Mouse (Mus musculus) regulatory T cell (primary cell): ENCODE measurements at regions not wholly inside any gene's neighbourhood (a gene's known extent, or its start where the extent isn't known, plus 50 kb on each side); places are given as distances from the start of the nearest gene placed in this dataset.
"Not testable (repeated sequence)": the region's sequence is repeated elsewhere in the genome, so short reads cannot be mapped to it uniquely, and the experiment has no call there.

Experiments used
- in situ Hi-C: fragments of 300-600 bp; cut with MboI, MseI; formaldehyde crosslinking; loops from one replicate; pipeline ENCODE4 v1.15.1; 2025; ENCODE audit warnings: high pct_unique_total_duplicates

DNA sequence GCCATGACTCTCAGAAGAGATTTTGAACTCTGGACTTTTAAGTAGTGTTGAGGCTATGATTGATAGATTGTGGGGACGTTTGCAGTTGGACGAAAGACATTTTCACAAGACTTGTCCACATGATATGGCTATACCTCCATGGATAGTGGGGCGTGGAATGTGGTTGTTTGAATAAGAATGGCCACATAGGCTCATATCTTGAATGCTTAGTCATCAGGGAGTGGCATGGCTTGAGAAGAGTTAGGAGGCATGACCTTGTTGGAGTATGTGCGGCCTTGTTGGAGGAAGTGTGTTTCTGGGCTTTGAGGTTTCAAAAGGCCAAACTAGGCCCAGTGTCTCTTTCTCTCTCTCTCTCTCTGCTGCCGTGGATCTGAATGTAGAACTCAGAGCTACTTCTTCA lies 204.7 kb upstream of the Pclo start:
- in situ Hi-C loops = loop anchor here (10.0 kb wide), 1 partner anchor 805 kb away; no protein-coding TSS in a partner anchor

DNA sequence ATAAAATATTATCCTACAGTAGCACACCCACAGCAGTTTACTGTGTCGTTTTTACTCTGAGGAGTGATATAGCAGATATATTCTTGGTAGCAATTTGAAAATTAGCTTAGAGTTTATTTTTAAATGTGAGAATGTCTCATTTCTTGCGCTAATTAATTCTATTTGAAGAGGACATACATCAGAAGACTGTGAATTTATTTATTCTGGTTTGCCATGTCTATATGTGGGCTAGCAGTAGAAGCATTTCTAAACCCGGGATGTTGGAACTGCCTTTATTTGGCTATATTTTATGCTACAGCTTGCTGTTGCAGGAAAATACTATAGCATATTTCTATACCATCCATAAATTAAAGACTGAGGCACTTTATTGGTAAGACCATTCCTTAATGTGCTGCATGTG lies 203.0 kb upstream of the Pclo start:
- in situ Hi-C loops = loop anchor here (10.0 kb wide), 1 partner anchor 807 kb away; no protein-coding TSS in a partner anchor

- in situ Hi-C loops = no loop called here
These were observed 194.5 kb upstream of the Pclo start for GRCm38 (mm10) chr5:14320216-14320615.

DNA sequence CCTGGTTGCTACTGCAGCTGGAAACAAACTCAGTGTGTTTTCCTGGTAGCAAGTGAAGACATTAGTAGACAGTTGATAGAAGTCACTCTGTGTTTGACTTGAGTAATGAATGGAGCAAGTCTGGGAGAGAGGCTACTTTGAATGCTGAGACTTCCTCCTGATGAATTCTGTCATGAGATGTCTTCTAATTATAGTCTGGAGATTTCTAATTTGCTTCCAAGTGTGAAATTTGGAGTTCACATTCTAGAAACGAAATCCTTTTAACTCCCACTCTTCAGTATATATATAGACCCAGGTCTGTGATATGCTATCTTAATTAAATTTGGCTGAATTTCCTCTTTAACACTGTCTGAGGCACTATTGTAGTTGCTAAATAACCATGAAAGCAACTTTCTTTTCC lies 192.7 kb upstream of the Pclo start:
- in situ Hi-C loops = no loop called here

DNA sequence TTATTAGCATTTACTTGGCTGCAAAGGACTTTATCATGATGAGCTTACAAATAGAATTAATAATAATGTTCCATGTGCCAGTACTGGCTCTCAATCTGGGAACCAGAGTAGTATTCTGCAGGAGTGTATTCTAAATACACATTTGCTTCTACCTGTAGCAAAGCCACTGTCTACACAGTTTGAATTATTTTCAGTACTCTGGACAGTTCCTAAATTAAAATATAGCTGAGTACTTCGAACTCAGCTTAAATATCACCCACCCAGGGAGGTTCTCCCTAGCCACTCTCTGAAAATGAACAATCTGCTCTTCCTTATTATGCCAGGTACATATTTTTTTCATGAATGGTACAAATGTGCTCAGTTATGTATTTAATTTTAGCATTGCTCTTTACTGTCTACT lies 154.3 kb upstream of the Pclo start:
- in situ Hi-C loops = no loop called here

DNA sequence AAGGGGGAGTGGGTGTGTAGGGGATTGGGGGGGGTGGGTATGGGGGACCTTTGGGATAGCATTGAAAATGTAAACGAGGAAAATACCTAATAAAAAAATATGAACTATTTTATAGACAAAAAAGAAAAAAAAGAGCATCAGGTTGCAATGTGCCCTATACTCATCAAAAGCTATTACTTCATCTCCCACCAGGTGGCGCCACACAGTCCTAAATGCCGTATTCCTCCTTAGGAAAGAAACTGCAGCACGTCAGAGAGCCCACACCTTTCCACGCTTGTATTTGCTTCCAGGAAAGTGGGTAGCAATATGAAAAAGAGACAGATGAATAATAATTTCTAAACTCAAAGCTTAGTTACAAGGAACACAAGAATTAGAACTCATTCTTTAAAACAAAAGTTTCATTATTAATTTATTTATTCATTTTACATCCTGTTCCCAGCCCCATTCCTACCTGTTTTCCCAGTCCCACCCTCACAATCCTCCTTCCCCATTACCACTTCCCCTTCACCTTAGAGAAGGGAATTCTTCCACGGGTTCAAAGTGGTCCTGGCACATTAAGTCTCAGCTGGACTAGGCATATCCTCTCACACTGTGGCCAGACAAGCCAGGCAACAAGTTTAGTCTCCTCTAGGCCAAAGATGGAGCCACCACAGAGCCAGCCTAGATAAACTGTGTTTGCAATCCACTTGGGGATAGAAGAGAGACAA lies 125.4 kb upstream of the Pclo start:
- in situ Hi-C loops = no loop called here

DNA sequence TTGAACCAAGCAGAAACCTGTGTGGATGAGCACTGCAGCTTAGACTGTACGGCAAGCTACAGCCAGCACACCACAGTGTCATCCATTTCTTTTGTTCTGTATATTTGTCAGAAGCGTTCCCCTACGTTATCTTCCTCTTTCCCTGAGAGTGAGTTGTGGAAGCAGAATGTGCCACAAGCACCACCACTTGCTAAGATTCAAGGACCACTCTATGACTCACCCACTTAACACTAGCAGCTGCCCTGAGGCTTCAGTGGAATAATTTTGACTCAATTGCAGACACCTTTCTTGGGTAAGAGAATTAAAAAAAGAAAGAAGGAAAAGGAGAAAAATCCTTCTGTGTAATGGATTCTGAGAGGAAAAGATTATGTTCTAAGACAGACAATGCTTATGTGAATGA lies 122.9 kb upstream of the Pclo start:
- in situ Hi-C loops = no loop called here

DNA sequence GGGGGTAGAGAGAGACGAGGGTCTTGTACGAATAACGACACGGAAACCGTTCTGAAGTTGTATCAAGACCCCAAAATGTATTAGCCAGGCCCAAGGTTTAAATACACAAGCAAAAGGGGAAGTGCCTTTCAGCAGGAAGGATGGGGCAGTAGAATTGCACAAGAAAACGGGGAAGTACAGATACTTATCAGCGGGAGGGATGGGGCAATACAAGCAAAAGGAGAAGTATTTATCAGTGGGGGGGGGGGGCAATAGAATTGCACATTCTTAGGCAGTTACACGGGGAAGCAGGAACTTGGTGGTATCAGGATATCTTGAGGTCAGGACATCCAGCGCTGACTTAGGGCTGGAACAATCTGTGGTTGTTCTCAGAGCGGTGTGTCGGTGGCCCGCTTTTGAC lies 111.3 kb upstream of the Pclo start:
- in situ Hi-C loops = not testable (repeated sequence)

- in situ Hi-C loops = no loop called here
These were observed 110.4 kb upstream of the Pclo start for GRCm38 (mm10) chr5:14404344-14404743.

- in situ Hi-C loops = no loop called here
These were observed 99.4 kb upstream of the Pclo start for GRCm38 (mm10) chr5:14415234-14415862.

DNA sequence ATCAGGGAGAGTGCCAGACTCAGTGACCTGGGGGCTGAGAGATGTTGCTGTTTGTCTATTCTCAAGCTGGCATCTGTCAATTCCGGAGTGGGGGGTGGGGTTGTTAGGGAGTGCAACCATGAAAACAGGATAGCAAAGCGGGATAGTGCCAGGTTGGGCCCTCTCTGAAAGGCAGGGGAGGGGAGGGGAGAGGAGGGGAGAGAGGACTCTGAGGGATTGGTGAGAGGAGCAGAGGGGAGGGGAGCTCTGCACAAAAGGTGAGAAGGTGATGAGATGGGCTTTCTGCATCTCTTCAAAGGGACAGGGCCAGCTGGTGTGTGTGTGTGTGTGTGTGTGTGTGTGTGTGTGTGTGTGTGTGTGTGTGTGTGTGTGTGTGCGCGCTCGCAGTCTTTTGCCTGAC lies 61.6 kb upstream of the Pclo start:
- in situ Hi-C loops = no loop called here
